ENCODE assay signal across 25 mouse cellular contexts in the genomic region with DNA sequence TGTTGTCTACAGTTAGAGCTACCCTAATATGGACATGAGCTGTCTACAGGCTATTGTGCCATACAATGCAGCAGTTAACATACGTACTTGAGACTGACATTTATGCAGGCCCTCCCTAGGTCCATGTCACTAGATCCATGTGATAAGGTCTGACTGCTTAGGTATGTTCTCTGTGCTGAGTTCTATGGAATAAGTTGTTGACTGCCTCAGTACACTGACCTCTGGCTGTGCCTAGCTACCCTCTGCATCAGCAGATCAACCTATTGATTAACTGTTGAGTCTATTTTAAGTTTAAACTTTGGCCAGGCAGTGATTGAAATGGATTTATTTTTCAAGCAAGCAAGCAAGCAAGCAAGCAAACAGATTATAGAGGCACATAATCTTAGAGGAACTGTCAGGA.
"Had no signal": no experiment of that assay in that cellular context is flagged by ENCODE, and none has a peak within 500 bp of the region (broad histone marks: within the 10 kb centered on the region; RNA-seq: fewer than 3 reads in every experiment).

No protein-coding gene starts in this region.

- H3K36me3 ChIP-seq: heart, embryonic 13.5 days; heart, embryonic 15.5 days; hindbrain, embryonic 13.5 days; hindbrain, embryonic 15.5 days; kidney, embryonic 15.5 days; limb, embryonic 13.5 days; limb, embryonic 15.5 days had no signal

- H3K4me2 ChIP-seq: heart, embryonic 11.5 days; heart, embryonic 13.5 days; heart, embryonic 15.5 days; hindbrain, embryonic 13.5 days; hindbrain, embryonic 15.5 days; kidney, embryonic 15.5 days; limb, embryonic 13.5 days; limb, embryonic 15.5 days had no signal

- H3K9ac ChIP-seq: heart, embryonic 13.5 days; heart, embryonic 15.5 days; hindbrain, embryonic 13.5 days; hindbrain, embryonic 15.5 days; kidney, embryonic 15.5 days; limb, embryonic 13.5 days; limb, embryonic 15.5 days had no signal

- H3K4me3 ChIP-seq: gastrocnemius, adult 2 months; heart, adult 2 months; heart, embryonic 13.5 days; heart, embryonic 15.5 days; hindbrain, embryonic 13.5 days; hindbrain, embryonic 15.5 days; kidney, embryonic 15.5 days; limb, embryonic 13.5 days; limb, embryonic 15.5 days had no signal

- H3K27me3 ChIP-seq: heart, embryonic 13.5 days; heart, embryonic 15.5 days; hindbrain, embryonic 13.5 days; hindbrain, embryonic 15.5 days; kidney, embryonic 15.5 days; limb, embryonic 13.5 days; limb, embryonic 15.5 days had no signal

- DNase-seq: gastrocnemius, adult 2 months; gastrocnemius, postnatal 10 days; gastrocnemius, postnatal 25 days; heart, adult 2 months; heart, postnatal 14 days; heart, postnatal 36 days; kidney, adult 11 months; kidney, adult 2 months; kidney, adult 9 months; kidney, postnatal 14 days; kidney, postnatal 36 days; layer of hippocampus, adult 9-11 months; layer of hippocampus, postnatal 36 days; left cerebral cortex, postnatal 4 days had no signal

- H3K9me3 ChIP-seq: heart, embryonic 13.5 days; heart, embryonic 15.5 days; hindbrain, embryonic 13.5 days; hindbrain, embryonic 15.5 days; kidney, embryonic 15.5 days; limb, embryonic 13.5 days; limb, embryonic 15.5 days had no signal

- H3K27ac ChIP-seq: gastrocnemius, adult 2 months; heart, adult 2 months; heart, embryonic 15.5 days; hindbrain, embryonic 13.5 days; hindbrain, embryonic 15.5 days; hindbrain, postnatal 0 days; kidney, embryonic 15.5 days; kidney, postnatal 0 days; limb, embryonic 13.5 days; limb, embryonic 15.5 days had no signal

- H3K4me1 ChIP-seq: hindbrain, embryonic 15.5 days; limb, embryonic 13.5 days; limb, embryonic 15.5 days had no signal

- ATAC-seq: hindbrain, postnatal 0 days; intestine, embryonic 16.5 days had no signal
